Mouse (Mus musculus) erythroblast, embryonic 14.5 days (primary cell): ENCODE data around the gene Dyx1c1.

ENCODE experiments used
- GATA1 ChIP-seq: IDR thresholded peaks from 2 replicates; pipeline ENCODE4 v1.6.1; 2012; ENCODE audit warnings: low read length, inconsistent platforms, mixed read lengths
- TAL1 ChIP-seq: IDR thresholded peaks from 3 replicates; pipeline ENCODE4 v1.6.1; 2012; ENCODE audit warnings: low read length, inconsistent platforms, mixed read lengths

- TF ChIP-seq GATA1, result no peak
- no peak for TF ChIP-seq TAL1
Observed at GRCm38 (mm10) chr9:73002177-73002576, 43.6 kb downstream of the Dyx1c1 start.
